Mouse (Mus musculus) G1E (cell line): ENCODE data around the gene Plekhh2.

ENCODE experiments used
- CTCF ChIP-seq: IDR thresholded peaks from 2 replicates; pipeline ENCODE4 v1.5.1; 2012; ENCODE audit warnings: low read depth, low read length, inconsistent platforms, mixed read lengths
- GATA1 ChIP-seq: IDR thresholded peaks from 2 replicates; pipeline ENCODE4 v1.6.1; 2012; ENCODE audit warnings: borderline replicate concordance, low read length, inconsistent platforms, mixed read lengths
- TAL1 ChIP-seq: conservative IDR thresholded peaks from 2 replicates; pipeline ENCODE4 v1.6.1; 2012; ENCODE audit warnings: low read depth, low read length, inconsistent platforms, mixed read lengths

DNA sequence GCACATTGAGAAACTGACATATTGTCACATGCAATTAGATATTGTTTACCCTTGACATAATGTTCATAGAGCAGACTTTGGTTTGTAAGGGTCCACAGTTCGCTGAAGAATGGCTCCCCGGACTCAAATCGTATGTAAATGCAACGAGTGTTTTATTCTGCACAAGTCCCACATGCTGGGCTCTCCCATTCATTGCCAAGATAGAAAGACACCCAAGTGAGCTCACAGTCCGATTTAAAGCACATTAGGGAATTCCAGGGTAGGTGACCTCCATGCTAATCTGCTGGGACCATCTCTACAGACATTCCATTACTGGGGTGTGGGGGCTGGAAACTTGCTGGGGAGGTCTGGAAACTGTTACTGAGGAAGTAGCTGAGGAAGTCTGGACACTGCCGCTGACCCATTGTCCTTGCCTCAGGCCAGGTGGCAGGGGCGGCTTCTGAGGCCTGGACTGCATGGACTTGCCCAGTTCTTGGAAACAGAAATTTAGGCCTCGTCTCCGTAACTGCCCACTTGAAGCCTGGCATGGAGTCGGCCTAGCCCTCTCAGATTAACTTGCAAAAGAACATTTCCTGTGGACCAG lies 128.2 kb downstream of the Plekhh2 start:
- TF ChIP-seq TAL1 = no peak
- no peak for TF ChIP-seq CTCF
- TF ChIP-seq GATA1 = no peak
